Mouse (Mus musculus) liver, embryonic 15.5 days (tissue): ENCODE data around the gene Rtcb. TPM values are rescaled to one million over a fixed set of nuclear protein-coding genes. Genes with fewer than 3 reads are reported as not detected.

Experiments
- ATAC-seq: fragments of 200-750 bp; cut with Nextera tagmentation; 2 replicates; pipeline ENCODE4 v1.8.0; 2017; ENCODE audit warnings: moderate number of reproducible peaks, mild to moderate bottlenecking, moderate library complexity; ENCODE audit not compliant: insufficient read depth
- H3K27ac ChIP-seq: fragments of 300-500 bp; sonication (generic); replicated peaks from 2 replicates; pipeline ENCODE4 v1.5.1; 2015; ENCODE audit warnings: mild to moderate bottlenecking, inconsistent platforms
- H3K27me3 ChIP-seq: fragments of 300-500 bp; sonication (generic); 2 replicates; pipeline ENCODE4 v1.6.1; 2015; ENCODE audit warnings: mild to moderate bottlenecking, inconsistent platforms
- H3K36me3 ChIP-seq: fragments of 300-500 bp; sonication (generic); replicated peaks from 2 replicates; pipeline ENCODE4 v1.6.1; 2015; ENCODE audit warnings: moderate library complexity, mild to moderate bottlenecking, inconsistent platforms
- H3K4me1 ChIP-seq: fragments of 300-500 bp; sonication (generic); replicated peaks from 2 replicates; pipeline ENCODE4 v1.6.1; 2015; ENCODE audit warnings: inconsistent platforms
- H3K4me2 ChIP-seq: fragments of 300-500 bp; sonication (generic); 2 replicates; pipeline ENCODE4 v1.6.1; 2015; ENCODE audit warnings: moderate library complexity, mild to moderate bottlenecking, inconsistent platforms
- H3K4me3 ChIP-seq: fragments of 300-500 bp; sonication (generic); replicated peaks from 2 replicates; pipeline ENCODE4 v1.5.1; 2015; ENCODE audit warnings: mild to moderate bottlenecking, inconsistent platforms
- H3K9ac ChIP-seq: fragments of 300-500 bp; sonication (generic); 2 replicates; pipeline ENCODE4 v1.6.1; 2015; ENCODE audit warnings: moderate library complexity, mild to moderate bottlenecking, inconsistent platforms
- H3K9me3 ChIP-seq: fragments of 300-500 bp; sonication (generic); replicated peaks from 2 replicates; pipeline ENCODE4 v1.6.1; 2016; ENCODE audit warnings: inconsistent platforms
- WGBS: fragments of 180-500 bp; shearing (Covaris S2); methylation state at CpG from one replicate; pipeline ENCODE4 v1.1.7; 2015; ENCODE audit warnings: mixed read lengths; ENCODE audit not compliant: insufficient replicate concordance; 5-methylcytosine and 5-hydroxymethylcytosine counted together
- polyA plus RNA-seq: library from polyadenylated mRNA; unstranded; fragments of >200 nt; fragmentation: Nextera tagmentation; extraction: Ambion mirVana; gene quantifications from 2 replicates; pipeline ENCODE4 v1.2.1, GENCODE M21; 2015

The Rtcb gene
- polyA plus RNA-seq = 67.5 and 67.6 TPM in 2 replicates

DNA sequence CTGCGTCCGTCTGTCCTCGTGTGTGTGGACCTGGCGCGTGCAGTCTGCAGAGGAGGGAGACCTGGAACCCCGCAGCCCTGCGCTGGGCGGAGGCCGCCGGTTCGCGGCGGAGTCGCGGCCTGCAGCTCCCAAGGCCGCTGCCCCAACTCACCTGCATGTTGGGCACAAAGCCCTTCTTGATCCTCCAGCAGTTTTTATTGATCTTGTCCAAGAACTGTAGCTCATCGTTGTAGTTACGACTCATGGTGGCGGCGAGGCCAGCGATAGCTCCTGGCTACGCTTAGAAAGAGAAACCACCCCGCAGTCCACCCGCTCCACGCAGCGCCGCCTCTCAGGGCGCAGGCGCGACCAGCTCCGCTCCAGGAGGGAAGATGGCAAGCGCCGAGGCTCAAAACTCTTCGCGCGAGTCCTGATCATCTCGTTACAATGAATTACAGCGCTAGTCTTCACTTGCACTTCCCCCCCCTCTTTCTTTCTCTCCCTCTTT lies at the start of gene Rtcb:
Gene Rtcb, minus strand, starts transcription at position 360 of the 487 bp plus-strand sequence.
- peak within 1 kb of the TSS; percentile 93 for H3K4me3 ChIP-seq
- H3K27me3 ChIP-seq = peaks cover 8% of the 10 kb centered on the region; the same call in 1 of the 2 replicates
- WGBS = under 1% methylated on average over 38 of the region's 38 CpGs
- H3K27ac ChIP-seq = peak within 1 kb of the TSS; percentile 67
- peak within 1 kb of the TSS; percentile 85 for H3K9ac ChIP-seq
- H3K4me2 ChIP-seq = peak within 1 kb of the TSS; percentile 82
- ATAC-seq = peak; percentile 96
- no peaks in the 10 kb centered on the region for H3K9me3 ChIP-seq
- H3K36me3 ChIP-seq = peaks cover 31% of the 10 kb centered on the region
- peaks cover 10% of the 10 kb centered on the region for H3K4me1 ChIP-seq

DNA sequence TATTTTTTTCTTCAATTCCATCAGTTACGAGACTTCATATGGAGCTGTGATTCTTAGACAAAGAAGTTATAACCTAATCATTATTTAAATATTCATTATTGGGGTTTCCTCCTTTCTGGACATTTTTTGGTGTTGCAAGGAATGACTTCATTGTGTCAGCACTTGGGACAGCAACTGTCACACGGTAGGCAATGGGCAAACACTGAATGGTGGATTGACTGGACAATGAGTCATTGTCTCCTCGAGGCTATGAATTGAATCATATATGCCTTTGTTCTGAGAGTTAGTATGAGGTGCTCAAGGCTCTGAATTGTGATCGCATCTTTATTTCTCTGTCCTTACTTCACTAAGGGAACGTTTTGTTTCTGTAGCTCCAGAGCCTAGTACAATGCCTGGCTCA lies 48.8 kb upstream of the Rtcb start:
- no peaks in the 10 kb centered on the region for H3K4me1 ChIP-seq
- H3K27ac ChIP-seq = no peak overlapping the region
- 56% methylated on average over 5 of the region's 5 CpGs for WGBS
- H3K4me3 ChIP-seq = no peak overlapping the region
- no peak for ATAC-seq
- H3K9me3 ChIP-seq = no peaks in the 10 kb centered on the region
- no peak overlapping the region for H3K9ac ChIP-seq
- H3K4me2 ChIP-seq = no peak overlapping the region
- 0 out of 2 replicates have a peak, but pooled peaks cover 5% of the 10 kb centered on the region for H3K27me3 ChIP-seq
- no peaks in the 10 kb centered on the region for H3K36me3 ChIP-seq

DNA sequence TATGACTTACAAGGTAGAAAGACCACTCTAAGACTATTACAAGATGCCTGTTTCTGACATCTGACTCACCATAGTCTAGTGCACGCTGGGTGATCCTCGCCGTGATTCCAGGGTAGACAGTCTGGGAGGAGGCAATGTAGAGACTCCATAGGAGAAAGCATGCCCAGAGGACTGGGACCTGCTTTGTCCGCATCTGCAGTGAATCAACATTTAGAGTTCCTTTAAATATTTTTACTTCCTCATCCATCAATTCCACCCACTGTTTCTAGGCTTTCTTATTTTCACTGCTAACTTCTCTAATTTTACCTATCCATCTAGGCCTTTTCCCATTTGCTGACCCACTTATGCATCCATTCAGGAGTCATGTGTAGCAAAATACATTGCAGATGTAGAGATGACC lies 42.8 kb upstream of the Rtcb start:
- no peak overlapping the region for H3K4me2 ChIP-seq
- H3K9ac ChIP-seq = no peak overlapping the region
- WGBS = 76% methylated on average over 4 of the region's 4 CpGs
- ATAC-seq = no peak
- H3K36me3 ChIP-seq = no peaks in the 10 kb centered on the region
- H3K4me1 ChIP-seq = no peaks in the 10 kb centered on the region
- H3K27me3 ChIP-seq = 0 out of 2 replicates have a peak, but pooled peaks cover 5% of the 10 kb centered on the region
- no peak overlapping the region for H3K27ac ChIP-seq
- no peak overlapping the region for H3K4me3 ChIP-seq
- H3K9me3 ChIP-seq = no peaks in the 10 kb centered on the region

DNA sequence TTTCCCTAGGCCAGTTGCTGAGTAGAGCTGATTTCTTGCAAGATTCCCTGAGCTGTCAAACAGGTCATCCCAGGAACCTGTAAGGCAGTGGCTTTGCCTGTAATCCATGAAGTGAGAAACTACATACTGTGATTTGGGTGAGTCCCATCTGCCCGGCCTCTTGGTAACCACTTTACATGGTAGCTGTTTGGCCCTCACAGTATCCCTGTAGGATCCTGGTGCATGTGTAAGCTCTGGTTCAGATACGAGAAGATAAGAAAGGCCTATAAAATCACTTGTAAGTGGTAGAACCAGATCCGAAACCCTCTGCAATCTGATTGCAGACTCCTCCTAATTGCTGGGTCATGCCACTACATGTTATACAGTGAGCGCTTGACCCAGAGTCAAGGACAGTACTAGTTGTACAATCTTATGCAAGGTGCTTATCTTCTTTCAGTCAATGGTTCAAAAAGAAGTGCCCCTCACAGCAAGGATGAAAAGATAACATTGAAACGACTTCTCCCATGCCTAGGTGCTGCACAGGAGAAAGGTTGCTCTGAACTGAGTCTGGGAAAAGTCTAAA lies 37.0 kb upstream of the Rtcb start:
- Histone ChIP-seq H3K4me3 (no peak overlapping the region), H3K27ac (no peak overlapping the region), H3K27me3 (no peaks in the 10 kb centered on the region), H3K4me2 (no peak overlapping the region), H3K36me3 (no peaks in the 10 kb centered on the region), H3K9me3 (no peaks in the 10 kb centered on the region), H3K4me1 (no peaks in the 10 kb centered on the region), H3K9ac (no peak overlapping the region)
- no peak for ATAC-seq
- 52% methylated on average over 5 of the region's 5 CpGs for WGBS

DNA sequence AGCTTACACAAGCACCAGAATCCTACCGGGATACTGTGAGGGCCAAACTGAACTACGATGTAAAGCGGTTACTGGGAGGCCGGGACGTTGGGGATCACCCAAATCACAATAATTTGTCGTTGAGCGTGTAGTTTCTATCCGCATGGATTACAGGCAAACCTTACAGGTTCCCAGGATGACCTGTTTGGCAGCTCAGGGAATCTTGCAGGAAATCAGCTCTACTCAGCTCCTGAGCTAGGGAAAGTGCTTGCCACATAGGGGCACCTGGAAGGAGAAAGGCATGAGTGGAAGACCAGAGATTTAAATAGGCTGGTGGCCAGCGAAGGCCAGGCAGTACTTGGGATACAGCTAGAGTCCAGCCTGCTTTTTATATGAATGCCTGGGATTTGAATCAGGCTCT lies 36.2 kb upstream of the Rtcb start:
- WGBS = 75% methylated on average over 9 of the region's 9 CpGs
- H3K36me3 ChIP-seq = no peaks in the 10 kb centered on the region
- ATAC-seq = no peak

DNA sequence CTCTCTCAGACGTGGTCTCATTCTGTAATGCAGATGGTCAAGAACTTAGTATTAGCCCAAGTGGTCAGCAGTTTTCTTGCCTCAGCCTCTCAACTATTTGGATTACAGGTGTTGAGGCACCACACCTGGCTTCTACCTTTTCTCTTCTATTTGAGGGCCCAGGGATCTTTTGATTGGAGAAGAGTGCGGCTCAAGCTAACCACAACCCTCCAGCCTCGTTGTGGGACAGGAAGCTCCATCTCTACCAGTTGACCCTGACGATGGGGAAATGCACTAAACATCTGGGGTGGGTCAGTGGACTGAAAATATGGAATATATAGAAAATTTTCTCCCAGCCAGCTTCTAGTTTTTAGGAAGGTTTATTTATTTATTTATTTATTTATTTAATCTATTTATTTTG lies 34.8 kb upstream of the Rtcb start:
- no peaks in the 10 kb centered on the region for H3K36me3 ChIP-seq
- H3K9me3 ChIP-seq = no peaks in the 10 kb centered on the region
- no peak overlapping the region for H3K27ac ChIP-seq
- no peak overlapping the region for H3K4me2 ChIP-seq
- H3K4me3 ChIP-seq = no peak overlapping the region
- no peak for ATAC-seq
- no peaks in the 10 kb centered on the region for H3K27me3 ChIP-seq
- H3K4me1 ChIP-seq = no peaks in the 10 kb centered on the region
- WGBS = 22% methylated on average over 4 of the region's 4 CpGs
- H3K9ac ChIP-seq = no peak overlapping the region

More for the DNA sequence above, 36.2 kb upstream of the Rtcb start:
- H3K9me3 ChIP-seq = no peaks in the 10 kb centered on the region
- H3K27me3 ChIP-seq = no peaks in the 10 kb centered on the region
- no peaks in the 10 kb centered on the region for H3K4me1 ChIP-seq
- H3K27ac ChIP-seq = no peak overlapping the region
- H3K4me3 ChIP-seq = no peak overlapping the region
- no peak overlapping the region for H3K9ac ChIP-seq
- H3K4me2 ChIP-seq = no peak overlapping the region

DNA sequence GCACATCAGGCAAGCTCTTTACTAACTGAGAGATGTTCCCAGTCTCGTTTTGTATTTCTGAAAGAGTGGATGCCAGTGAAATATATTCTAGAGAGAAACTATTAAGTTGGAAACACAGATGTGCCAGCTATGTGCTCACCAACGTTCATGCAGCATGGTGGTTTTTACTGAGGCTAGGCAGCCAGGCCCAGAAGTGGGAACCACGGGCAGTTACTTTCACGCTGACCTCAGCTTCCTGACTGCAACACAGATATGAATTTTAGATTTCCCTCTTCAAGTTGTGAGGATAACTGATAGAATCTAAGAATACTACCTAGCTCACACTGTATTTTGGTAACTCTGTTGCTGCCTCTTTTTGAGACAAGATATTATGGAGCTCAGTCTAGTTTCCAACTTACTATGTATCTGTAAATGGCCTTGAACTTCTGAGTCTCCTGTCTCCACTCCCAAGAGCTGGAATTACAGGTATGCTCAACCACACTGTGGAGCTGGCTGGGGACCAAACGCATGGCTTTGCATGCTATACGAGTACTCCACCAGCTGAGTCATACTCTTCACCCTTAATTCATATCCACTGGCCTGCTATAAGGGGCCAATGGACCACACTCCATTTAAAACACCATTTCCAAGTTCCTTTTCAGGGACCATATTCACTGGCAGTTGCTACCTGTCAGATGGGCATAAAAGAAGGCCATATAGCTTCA lies 31.9 kb upstream of the Rtcb start:
- H3K27ac ChIP-seq = no peak overlapping the region
- no peak for ATAC-seq
- H3K9ac ChIP-seq = no peak overlapping the region
- 25% methylated on average over 6 of the region's 6 CpGs for WGBS
- no peaks in the 10 kb centered on the region for H3K4me1 ChIP-seq
- H3K4me3 ChIP-seq = no peak overlapping the region
- H3K4me2 ChIP-seq = no peak overlapping the region
- H3K9me3 ChIP-seq = no peaks in the 10 kb centered on the region
- no peaks in the 10 kb centered on the region for H3K36me3 ChIP-seq
- H3K27me3 ChIP-seq = no peaks in the 10 kb centered on the region

GRCm38 (mm10) chr10:85972915-85973314 lies 15.3 kb upstream of the Rtcb start:
- WGBS = 52% methylated on average over 4 of the region's 4 CpGs
- H3K4me2 ChIP-seq = no peak overlapping the region
- no peak for ATAC-seq
- no peaks in the 10 kb centered on the region for H3K27me3 ChIP-seq
- no peaks in the 10 kb centered on the region for H3K4me1 ChIP-seq
- no peak overlapping the region for H3K9ac ChIP-seq
- no peaks in the 10 kb centered on the region for H3K36me3 ChIP-seq
- no peak overlapping the region for H3K4me3 ChIP-seq
- H3K9me3 ChIP-seq = no peaks in the 10 kb centered on the region
- H3K27ac ChIP-seq = no peak overlapping the region

DNA sequence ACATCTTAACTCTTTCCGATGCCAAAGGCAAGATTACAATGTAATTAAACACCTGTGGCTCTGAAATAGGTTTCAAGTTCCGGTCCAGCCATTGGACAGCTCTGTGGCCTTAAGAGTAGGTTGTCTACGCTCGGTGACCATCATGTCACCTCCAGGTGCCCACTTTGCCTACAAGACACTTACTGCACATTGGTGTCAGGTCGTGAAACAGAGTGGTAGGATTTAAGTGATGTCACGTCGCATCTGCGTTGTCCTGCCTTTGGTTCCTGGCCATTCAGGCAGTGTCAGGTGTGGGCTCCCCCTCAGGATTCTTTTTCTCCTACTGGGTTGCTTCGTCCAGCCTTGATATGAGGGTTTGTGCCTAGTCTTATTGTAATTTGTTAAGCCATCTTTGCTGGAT lies 14.2 kb upstream of the Rtcb start:
- Histone ChIP-seq H3K27me3 (no peaks in the 10 kb centered on the region), H3K4me1 (no peaks in the 10 kb centered on the region), H3K9ac (no peak overlapping the region), H3K4me3 (no peak overlapping the region), H3K27ac (no peak overlapping the region), H3K36me3 (no peaks in the 10 kb centered on the region), H3K4me2 (no peak overlapping the region), H3K9me3 (no peaks in the 10 kb centered on the region)
- no peak for ATAC-seq
- 70% methylated on average over 9 of the region's 9 CpGs for WGBS

- H3K4me3 ChIP-seq = no peak overlapping the region
- no peaks in the 10 kb centered on the region for H3K36me3 ChIP-seq
- H3K27me3 ChIP-seq = peaks cover 4% of the 10 kb centered on the region; the same call in 1 of the 2 replicates
- H3K27ac ChIP-seq = no peak overlapping the region
- no peak for ATAC-seq
- H3K4me1 ChIP-seq = no peaks in the 10 kb centered on the region
- no peak overlapping the region for H3K4me2 ChIP-seq
- 35% methylated on average over 8 of the region's 8 CpGs for WGBS
- no peaks in the 10 kb centered on the region for H3K9me3 ChIP-seq
- H3K9ac ChIP-seq = no peak overlapping the region
These were observed 12.4 kb upstream of the Rtcb start for GRCm38 (mm10) chr10:85969894-85970620.

DNA sequence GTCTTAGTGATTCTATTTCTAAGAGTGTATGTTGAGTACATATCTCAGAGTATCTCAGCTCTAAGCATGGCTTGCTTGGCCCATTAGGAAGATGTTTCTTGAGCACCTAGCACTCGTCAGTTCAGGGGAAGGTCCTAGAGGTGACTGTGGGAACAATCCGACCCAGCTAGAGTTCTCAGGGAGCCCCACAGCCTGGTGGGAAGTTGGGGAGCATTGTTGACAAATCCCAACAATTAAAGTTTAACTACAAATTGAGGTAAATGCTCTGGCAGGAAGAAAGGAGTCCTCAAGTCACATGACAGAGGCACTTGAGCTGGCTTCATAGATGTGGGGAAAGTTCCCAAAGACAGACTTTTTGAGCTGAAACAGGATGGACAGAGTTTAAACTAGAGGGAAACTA lies 11.1 kb upstream of the Rtcb start:
- Histone ChIP-seq H3K27ac (no peak overlapping the region), H3K4me1 (no peaks in the 10 kb centered on the region), H3K9me3 (no peaks in the 10 kb centered on the region), H3K36me3 (no peaks in the 10 kb centered on the region), H3K4me2 (no peak overlapping the region), H3K9ac (no peak overlapping the region), H3K27me3 (peaks cover 4% of the 10 kb centered on the region; the same call in 1 of the 2 replicates), H3K4me3 (no peak overlapping the region)
- 28% methylated on average over 2 of the region's 2 CpGs for WGBS
- no peak for ATAC-seq
